Mouse (Mus musculus): ENCODE measurements around the gene Dtnbp1. TPM values are rescaled to one million over a fixed set of nuclear protein-coding genes. Genes with fewer than 3 reads are reported as not detected.

Dtnbp1 gene
- 10 to 100 TPM; 36.4 to 37.0 TPM for total RNA-seq (2023)

GRCm38 (mm10) chr13:45001911-45002615, at the start of gene Dtnbp1:
Dtnbp1 (minus strand) TSS chr13:45002147.

Other genes starting within 250 kb of the Dtnbp1 start
- gene Gm9817, start 76.5 kb upstream of the Dtnbp1 start, total RNA-seq (2023) = not detected

All from neutrophil, adult 83 days (primary cell).